In the genomic region with DNA sequence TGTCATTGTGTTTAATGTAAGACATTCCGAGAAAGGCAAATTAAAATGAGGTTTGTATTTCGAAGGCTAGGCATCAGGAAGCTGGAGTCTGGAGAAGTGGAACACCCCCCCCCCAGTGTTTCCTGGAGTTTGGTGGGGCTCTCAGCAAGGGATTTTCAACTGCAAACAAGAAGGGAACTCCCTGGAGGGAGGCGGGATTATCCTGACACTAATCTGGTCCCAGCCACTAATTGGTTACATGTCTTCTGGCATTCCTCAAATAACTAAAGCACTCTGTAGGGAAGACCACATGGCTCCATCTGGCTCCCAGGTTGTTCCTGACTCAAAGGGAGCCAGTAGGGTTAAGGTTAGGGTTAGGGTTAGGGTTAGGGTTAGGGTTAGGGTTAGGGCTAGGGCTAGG, we compare ENCODE assay signal across 12 mouse cellular contexts.
"Had no signal": no experiment of that assay in that cellular context is flagged by ENCODE, and none has a peak within 500 bp of the region (broad histone marks: within the 10 kb centered on the region; RNA-seq: fewer than 3 reads in every experiment).

No protein-coding gene starts in this region.

- H3K4me3 ChIP-seq: kidney, embryonic 15.5 days; limb, embryonic 12.5 days; liver, embryonic 15.5 days; midbrain, embryonic 15.5 days; neural tube, embryonic 12.5 days had no signal

- H3K27ac ChIP-seq: kidney, embryonic 15.5 days; limb, embryonic 12.5 days; liver, embryonic 15.5 days; midbrain, embryonic 15.5 days; neural tube, embryonic 12.5 days had no signal

- H3K9me3 ChIP-seq: kidney, embryonic 15.5 days; limb, embryonic 12.5 days; liver, embryonic 15.5 days; midbrain, embryonic 15.5 days; neural tube, embryonic 12.5 days had no signal

- H3K4me2 ChIP-seq: kidney, embryonic 15.5 days; limb, embryonic 12.5 days; liver, embryonic 11.5 days; liver, embryonic 15.5 days; midbrain, embryonic 15.5 days; neural tube, embryonic 12.5 days had no signal

- ATAC-seq: lung, postnatal 0 days; midbrain, embryonic 15.5 days had no signal

- H3K36me3 ChIP-seq: kidney, embryonic 15.5 days; limb, embryonic 12.5 days; liver, embryonic 15.5 days; midbrain, embryonic 15.5 days; neural tube, embryonic 12.5 days had no signal

- DNase-seq: kidney, postnatal 14 days; lung, adult 2 months; lung, postnatal 36 days; right cerebral cortex, postnatal 25 days; thymus, postnatal 36 days had no signal

- H3K4me1 ChIP-seq: liver, embryonic 15.5 days; neural tube, embryonic 12.5 days had no signal

- H3K9ac ChIP-seq: kidney, embryonic 15.5 days; limb, embryonic 12.5 days; liver, embryonic 15.5 days; midbrain, embryonic 15.5 days; neural tube, embryonic 12.5 days had no signal
